Mouse (Mus musculus): ENCODE measurements at regions not wholly inside any gene's neighbourhood (a gene's known extent, or its start where the extent isn't known, plus 50 kb on each side); places are given as distances from the start of the nearest gene placed in this dataset.
A peak's percentile ranks its signal among the peaks of the same experiment; 100 is the strongest.

- 80% methylated on average over 4 of the region's 4 CpGs for WGBS
- no peak for DNase-seq
- H3K4me3 ChIP-seq (replicated peaks; ENCODE audit: low read depth, low read length): no peak overlapping the region
These were observed 162.8 kb downstream of the Gadd45g start for GRCm38 (mm10) chr13:52009231-52009630.

GRCm38 (mm10) chr13:52009766-52010165 lies 163.3 kb downstream of the Gadd45g start:
- H3K4me1 ChIP-seq (ENCODE audit: control insufficient read depth, insufficient read depth, low read length): peaks cover 14% of the 10 kb centered on the region
- H3K27ac ChIP-seq (replicated peaks; ENCODE audit: low read depth, low read length): no peak overlapping the region
- H3K4me3 ChIP-seq (replicated peaks; ENCODE audit: low read depth, low read length): no peak overlapping the region
- no peaks in the 10 kb centered on the region for H3K36me3 ChIP-seq (ENCODE audit: control insufficient read depth, insufficient read depth, low read length)
- WGBS: 94% methylated on average over 6 of the region's 6 CpGs
- no peaks in the 10 kb centered on the region for H3K9me3 ChIP-seq (ENCODE audit: control insufficient read depth, low read length)
- no peak overlapping the region for H3K9ac ChIP-seq (replicated peaks; ENCODE audit: low read length)
- H3K4me2 ChIP-seq (ENCODE audit: low read length): no peak overlapping the region
- no peaks in the 10 kb centered on the region for H3K27me3 ChIP-seq (ENCODE audit: control insufficient read depth, insufficient read depth, low read length)
- no peak for DNase-seq
- ATAC-seq (ENCODE audit: low FRiP score, low TSS enrichment): no peak

More at GRCm38 (mm10) chr13:52009231-52009630, 162.8 kb downstream of the Gadd45g start:
- H3K36me3 ChIP-seq (ENCODE audit: control insufficient read depth, insufficient read depth, low read length): no peaks in the 10 kb centered on the region
- peaks cover 9% of the 10 kb centered on the region for H3K4me1 ChIP-seq (ENCODE audit: control insufficient read depth, insufficient read depth, low read length)
- H3K9me3 ChIP-seq (ENCODE audit: control insufficient read depth, low read length): no peaks in the 10 kb centered on the region
- no peak overlapping the region for H3K9ac ChIP-seq (replicated peaks; ENCODE audit: low read length)
- no peaks in the 10 kb centered on the region; the same call in 1 of the 2 replicates for H3K27me3 ChIP-seq (ENCODE audit: control insufficient read depth, insufficient read depth, low read length)
- no peak overlapping the region for H3K4me2 ChIP-seq (ENCODE audit: low read length)
- H3K27ac ChIP-seq (replicated peaks; ENCODE audit: low read depth, low read length): no peak overlapping the region
- ATAC-seq (ENCODE audit: low FRiP score, low TSS enrichment): no peak

- no peak overlapping the region for H3K4me2 ChIP-seq (ENCODE audit: low read length)
- no peak overlapping the region for H3K9ac ChIP-seq (replicated peaks; ENCODE audit: low read length)
- DNase-seq (no peak), ATAC-seq (ENCODE audit: low FRiP score, low TSS enrichment) (no peak)
- H3K36me3 ChIP-seq (ENCODE audit: control insufficient read depth, insufficient read depth, low read length): no peaks in the 10 kb centered on the region
- no peak overlapping the region for H3K27ac ChIP-seq (replicated peaks; ENCODE audit: low read depth, low read length)
- H3K4me3 ChIP-seq (replicated peaks; ENCODE audit: low read depth, low read length): no peak overlapping the region
- 67% methylated on average over 3 of the region's 3 CpGs for WGBS
- H3K4me1 ChIP-seq (ENCODE audit: control insufficient read depth, insufficient read depth, low read length): peaks cover 27% of the 10 kb centered on the region
- H3K9me3 ChIP-seq (ENCODE audit: control insufficient read depth, low read length): no peaks in the 10 kb centered on the region
- H3K27me3 ChIP-seq (ENCODE audit: control insufficient read depth, insufficient read depth, low read length): no peaks in the 10 kb centered on the region
These were observed 164.5 kb downstream of the Gadd45g start for GRCm38 (mm10) chr13:52011001-52011400.

- H3K4me2 ChIP-seq (ENCODE audit: low read length): no peak overlapping the region
- no peak overlapping the region for H3K9ac ChIP-seq (replicated peaks; ENCODE audit: low read length)
- no peak overlapping the region for H3K4me3 ChIP-seq (replicated peaks; ENCODE audit: low read depth, low read length)
- DNase-seq: no peak
- no peak overlapping the region for H3K27ac ChIP-seq (replicated peaks; ENCODE audit: low read depth, low read length)
- WGBS: 81% methylated on average over 1 of the region's 1 CpGs
- H3K36me3 ChIP-seq (ENCODE audit: control insufficient read depth, insufficient read depth, low read length): no peaks in the 10 kb centered on the region
- peaks cover 29% of the 10 kb centered on the region for H3K4me1 ChIP-seq (ENCODE audit: control insufficient read depth, insufficient read depth, low read length)
- no peaks in the 10 kb centered on the region for H3K9me3 ChIP-seq (ENCODE audit: control insufficient read depth, low read length)
- H3K27me3 ChIP-seq (ENCODE audit: control insufficient read depth, insufficient read depth, low read length): no peaks in the 10 kb centered on the region
- ATAC-seq (ENCODE audit: low FRiP score, low TSS enrichment): no peak
These were observed 166.7 kb downstream of the Gadd45g start for GRCm38 (mm10) chr13:52013182-52013581.

GRCm38 (mm10) chr13:52013757-52014156 lies 167.3 kb downstream of the Gadd45g start:
- no peaks in the 10 kb centered on the region for H3K9me3 ChIP-seq (ENCODE audit: control insufficient read depth, low read length)
- H3K27ac ChIP-seq (replicated peaks; ENCODE audit: low read depth, low read length): peak overlapping the region; percentile 60; the same call in 1 of the 2 replicates
- H3K36me3 ChIP-seq (ENCODE audit: control insufficient read depth, insufficient read depth, low read length): no peaks in the 10 kb centered on the region
- no peaks in the 10 kb centered on the region for H3K27me3 ChIP-seq (ENCODE audit: control insufficient read depth, insufficient read depth, low read length)
- no peak for ATAC-seq (ENCODE audit: low FRiP score, low TSS enrichment)
- H3K4me2 ChIP-seq (ENCODE audit: low read length): no peak overlapping the region
- H3K4me1 ChIP-seq (ENCODE audit: control insufficient read depth, insufficient read depth, low read length): peaks cover 29% of the 10 kb centered on the region
- no peak overlapping the region for H3K9ac ChIP-seq (replicated peaks; ENCODE audit: low read length)
- 30% methylated on average over 2 of the region's 2 CpGs for WGBS
- no peak overlapping the region for H3K4me3 ChIP-seq (replicated peaks; ENCODE audit: low read depth, low read length)
- DNase-seq: peak; percentile 64

- peak; percentile 52 for DNase-seq
- H3K4me1 ChIP-seq (ENCODE audit: control insufficient read depth, insufficient read depth, low read length): peaks cover 29% of the 10 kb centered on the region
- H3K27me3 ChIP-seq (ENCODE audit: control insufficient read depth, insufficient read depth, low read length): no peaks in the 10 kb centered on the region
- no peaks in the 10 kb centered on the region for H3K9me3 ChIP-seq (ENCODE audit: control insufficient read depth, low read length)
- no peak overlapping the region for H3K9ac ChIP-seq (replicated peaks; ENCODE audit: low read length)
- peak overlapping the region; percentile 60 for H3K27ac ChIP-seq (replicated peaks; ENCODE audit: low read depth, low read length)
- no peak overlapping the region for H3K4me2 ChIP-seq (ENCODE audit: low read length)
- 40% methylated on average over 7 of the region's 7 CpGs for WGBS
- no peak overlapping the region for H3K4me3 ChIP-seq (replicated peaks; ENCODE audit: low read depth, low read length)
- no peak for ATAC-seq (ENCODE audit: low FRiP score, low TSS enrichment)
- H3K36me3 ChIP-seq (ENCODE audit: control insufficient read depth, insufficient read depth, low read length): no peaks in the 10 kb centered on the region
These were observed 168.1 kb downstream of the Gadd45g start for GRCm38 (mm10) chr13:52014566-52014965.

GRCm38 (mm10) chr13:52015066-52015465 lies 168.6 kb downstream of the Gadd45g start:
- 0 out of 2 replicates have a peak overlapping the region, but pooled peaks have one; percentile 7 for H3K4me2 ChIP-seq (ENCODE audit: low read length)

GRCm38 (mm10) chr13:52015496-52015895 lies 169.0 kb downstream of the Gadd45g start:
- Histone ChIP-seq H3K9ac (replicated peaks; ENCODE audit: low read length) (no peak overlapping the region), H3K27ac (replicated peaks; ENCODE audit: low read depth, low read length) (peak overlapping the region; percentile 60), H3K4me1 (ENCODE audit: control insufficient read depth, insufficient read depth, low read length) (peaks cover 29% of the 10 kb centered on the region), H3K9me3 (ENCODE audit: control insufficient read depth, low read length) (no peaks in the 10 kb centered on the region), H3K27me3 (ENCODE audit: control insufficient read depth, insufficient read depth, low read length) (no peaks in the 10 kb centered on the region), H3K36me3 (ENCODE audit: control insufficient read depth, insufficient read depth, low read length) (no peaks in the 10 kb centered on the region), H3K4me3 (replicated peaks; ENCODE audit: low read depth, low read length) (no peak overlapping the region), H3K4me2 (ENCODE audit: low read length) (0 out of 2 replicates have a peak overlapping the region, but pooled peaks have one; percentile 7)
- ATAC-seq (ENCODE audit: low FRiP score, low TSS enrichment): peak; percentile 73
- DNase-seq: peak; percentile 73
- WGBS: 7% methylated on average over 5 of the region's 5 CpGs

More at GRCm38 (mm10) chr13:52015066-52015465, 168.6 kb downstream of the Gadd45g start:
- Histone ChIP-seq H3K4me3 (replicated peaks; ENCODE audit: low read depth, low read length) (no peak overlapping the region), H3K4me1 (ENCODE audit: control insufficient read depth, insufficient read depth, low read length) (peaks cover 29% of the 10 kb centered on the region), H3K27ac (replicated peaks; ENCODE audit: low read depth, low read length) (peak overlapping the region; percentile 60), H3K9me3 (ENCODE audit: control insufficient read depth, low read length) (no peaks in the 10 kb centered on the region), H3K27me3 (ENCODE audit: control insufficient read depth, insufficient read depth, low read length) (no peaks in the 10 kb centered on the region), H3K9ac (replicated peaks; ENCODE audit: low read length) (no peak overlapping the region), H3K36me3 (ENCODE audit: control insufficient read depth, insufficient read depth, low read length) (no peaks in the 10 kb centered on the region)
- ATAC-seq (ENCODE audit: low FRiP score, low TSS enrichment): peak; percentile 83
- peak; percentile 82 for DNase-seq
- WGBS: 3% methylated on average over 4 of the region's 4 CpGs

- DNase-seq (peak; percentile 21), ATAC-seq (ENCODE audit: low FRiP score, low TSS enrichment) (no peak)
- Histone ChIP-seq H3K36me3 (ENCODE audit: control insufficient read depth, insufficient read depth, low read length) (no peaks in the 10 kb centered on the region), H3K9ac (replicated peaks; ENCODE audit: low read length) (no peak overlapping the region), H3K27ac (replicated peaks; ENCODE audit: low read depth, low read length) (no peak overlapping the region), H3K27me3 (ENCODE audit: control insufficient read depth, insufficient read depth, low read length) (no peaks in the 10 kb centered on the region), H3K9me3 (ENCODE audit: control insufficient read depth, low read length) (no peaks in the 10 kb centered on the region), H3K4me1 (ENCODE audit: control insufficient read depth, insufficient read depth, low read length) (peaks cover 38% of the 10 kb centered on the region), H3K4me2 (ENCODE audit: low read length) (no peak overlapping the region), H3K4me3 (replicated peaks; ENCODE audit: low read depth, low read length) (no peak overlapping the region)
- WGBS: 88% methylated on average over 11 of the region's 11 CpGs
These were observed 171.2 kb downstream of the Gadd45g start for GRCm38 (mm10) chr13:52017598-52018190.
